Mouse (Mus musculus): ENCODE data around the gene Eps8l3. TPM values are rescaled to one million over a fixed set of nuclear protein-coding genes. Genes with fewer than 3 reads are reported as not detected.

Eps8l3 gene
- polyA plus RNA-seq, 2 experiments = 0.02 TPM; not detected in 1

- H3K27me3 ChIP-seq (ENCODE audit: control insufficient read depth, insufficient read depth, low read length) = no peaks in the 10 kb centered on the region
- TF ChIP-seq CTCF (IDR thresholded peaks at IDR 0.05; ENCODE audit: low read depth) = no peak
- no peak for TF ChIP-seq EP300 (IDR thresholded peaks at IDR 0.05; ENCODE audit: low read depth)
- H3K4me2 ChIP-seq (ENCODE audit: low read depth) = no peak overlapping the region
- WGBS (ENCODE audit: insufficient replicate concordance) = 51% methylated on average over 10 of the region's 10 CpGs
- H3K36me3 ChIP-seq (replicated peaks; ENCODE audit: control insufficient read depth, insufficient read depth, low read depth) = no peaks in the 10 kb centered on the region
- no peaks in the 10 kb centered on the region for H3K4me1 ChIP-seq (replicated peaks; ENCODE audit: control insufficient read depth in 2 of 2, insufficient read depth in 2 of 2, low read length in 1 of 2)
- no peak overlapping the region for H3K4me3 ChIP-seq (ENCODE audit: insufficient read depth in 1 of 2, low read depth in 2 of 2, low read length in 2 of 2)
- no peak for DNase-seq (ENCODE audit: low read depth in 3 of 3, low spot score in 3 of 3)
- no peaks in the 10 kb centered on the region for H3K9me3 ChIP-seq (ENCODE audit: control insufficient read depth, low read length)
- H3K9ac ChIP-seq (replicated peaks) = no peak overlapping the region
- H3K27ac ChIP-seq = no peak overlapping the region
- ATAC-seq (ENCODE audit: insufficient read depth) = no peak
Observed at GRCm38 (mm10) chr3:107831875-107832554, 45.0 kb upstream of the Eps8l3 start.

- no peaks in the 10 kb centered on the region for H3K9me3 ChIP-seq (ENCODE audit: control insufficient read depth, low read length)
- no peak overlapping the region for H3K9ac ChIP-seq (replicated peaks)
- H3K4me1 ChIP-seq (replicated peaks; ENCODE audit: control insufficient read depth in 2 of 2, insufficient read depth in 2 of 2, low read length in 1 of 2) = no peaks in the 10 kb centered on the region
- H3K27ac ChIP-seq = no peak overlapping the region
- ATAC-seq (ENCODE audit: insufficient read depth) (no peak), DNase-seq (ENCODE audit: low read depth in 3 of 3, low spot score in 3 of 3) (no peak)
- H3K27me3 ChIP-seq (ENCODE audit: control insufficient read depth, insufficient read depth, low read length) = no peaks in the 10 kb centered on the region
- 33% methylated on average over 6 of the region's 6 CpGs for WGBS (ENCODE audit: insufficient replicate concordance)
- TF ChIP-seq CTCF (IDR thresholded peaks at IDR 0.05; ENCODE audit: low read depth) (no peak), EP300 (IDR thresholded peaks at IDR 0.05; ENCODE audit: low read depth) (no peak)
- no peak overlapping the region for H3K4me2 ChIP-seq (ENCODE audit: low read depth)
- H3K36me3 ChIP-seq (replicated peaks; ENCODE audit: control insufficient read depth, insufficient read depth, low read depth) = no peaks in the 10 kb centered on the region
- H3K4me3 ChIP-seq (ENCODE audit: insufficient read depth in 1 of 2, low read depth in 2 of 2, low read length in 2 of 2) = no peak overlapping the region
Observed at GRCm38 (mm10) chr3:107832645-107833044, 44.4 kb upstream of the Eps8l3 start.

- Histone ChIP-seq H3K4me3 (ENCODE audit: insufficient read depth in 1 of 2, low read depth in 2 of 2, low read length in 2 of 2) (no peak overlapping the region), H3K27ac (no peak overlapping the region), H3K36me3 (replicated peaks; ENCODE audit: control insufficient read depth, insufficient read depth, low read depth) (no peaks in the 10 kb centered on the region), H3K4me2 (ENCODE audit: low read depth) (no peak overlapping the region), H3K9ac (replicated peaks) (no peak overlapping the region), H3K9me3 (ENCODE audit: control insufficient read depth, low read length) (no peaks in the 10 kb centered on the region), H3K27me3 (ENCODE audit: control insufficient read depth, insufficient read depth, low read length) (no peaks in the 10 kb centered on the region), H3K4me1 (replicated peaks; ENCODE audit: control insufficient read depth in 2 of 2, insufficient read depth in 2 of 2, low read length in 1 of 2) (no peaks in the 10 kb centered on the region)
- no peak for TF ChIP-seq CTCF (IDR thresholded peaks at IDR 0.05; ENCODE audit: low read depth)
- no peak for TF ChIP-seq EP300 (IDR thresholded peaks at IDR 0.05; ENCODE audit: low read depth)
- WGBS (ENCODE audit: insufficient replicate concordance) = 66% methylated on average over 1 of the region's 1 CpGs
- ATAC-seq (ENCODE audit: insufficient read depth) = no peak
- no peak for DNase-seq (ENCODE audit: low read depth in 3 of 3, low spot score in 3 of 3)
Observed at GRCm38 (mm10) chr3:107833370-107833769, 43.7 kb upstream of the Eps8l3 start.

- H3K9me3 ChIP-seq (ENCODE audit: control insufficient read depth, low read length) = no peaks in the 10 kb centered on the region
- H3K4me1 ChIP-seq (replicated peaks; ENCODE audit: control insufficient read depth in 2 of 2, insufficient read depth in 2 of 2, low read length in 1 of 2) = no peaks in the 10 kb centered on the region
- H3K27me3 ChIP-seq (ENCODE audit: control insufficient read depth, insufficient read depth, low read length) = no peaks in the 10 kb centered on the region
- no peak overlapping the region for H3K4me2 ChIP-seq (ENCODE audit: low read depth)
- no peak overlapping the region for H3K4me3 ChIP-seq (ENCODE audit: insufficient read depth in 1 of 2, low read depth in 2 of 2, low read length in 2 of 2)
- DNase-seq (ENCODE audit: low read depth in 3 of 3, low spot score in 3 of 3) = no peak
- no peaks in the 10 kb centered on the region for H3K36me3 ChIP-seq (replicated peaks; ENCODE audit: control insufficient read depth, insufficient read depth, low read depth)
- TF ChIP-seq EP300 (IDR thresholded peaks at IDR 0.05; ENCODE audit: low read depth) (no peak), CTCF (IDR thresholded peaks at IDR 0.05; ENCODE audit: low read depth) (no peak)
- ATAC-seq (ENCODE audit: insufficient read depth) = no peak
- 61% methylated on average over 4 of the region's 4 CpGs for WGBS (ENCODE audit: insufficient replicate concordance)
- H3K27ac ChIP-seq = no peak overlapping the region
- no peak overlapping the region for H3K9ac ChIP-seq (replicated peaks)
Observed at GRCm38 (mm10) chr3:107833872-107834341, 43.1 kb upstream of the Eps8l3 start.

- H3K9me3 ChIP-seq (ENCODE audit: control insufficient read depth, low read length) = no peaks in the 10 kb centered on the region
Observed at GRCm38 (mm10) chr3:107835301-107835700, 41.7 kb upstream of the Eps8l3 start.

More at GRCm38 (mm10) chr3:107835301-107835700, 41.7 kb upstream of the Eps8l3 start:
- Histone ChIP-seq H3K27me3 (ENCODE audit: control insufficient read depth, insufficient read depth, low read length) (no peaks in the 10 kb centered on the region), H3K36me3 (replicated peaks; ENCODE audit: control insufficient read depth, insufficient read depth, low read depth) (no peaks in the 10 kb centered on the region), H3K27ac (no peak overlapping the region), H3K4me3 (ENCODE audit: insufficient read depth in 1 of 2, low read depth in 2 of 2, low read length in 2 of 2) (no peak overlapping the region), H3K4me1 (replicated peaks; ENCODE audit: control insufficient read depth in 2 of 2, insufficient read depth in 2 of 2, low read length in 1 of 2) (no peaks in the 10 kb centered on the region), H3K4me2 (ENCODE audit: low read depth) (no peak overlapping the region), H3K9ac (replicated peaks) (no peak overlapping the region)
- ATAC-seq (ENCODE audit: insufficient read depth) (no peak), DNase-seq (ENCODE audit: low read depth in 3 of 3, low spot score in 3 of 3) (no peak)
- TF ChIP-seq CTCF (IDR thresholded peaks at IDR 0.05; ENCODE audit: low read depth) = no peak
- 76% methylated on average over 5 of the region's 5 CpGs for WGBS (ENCODE audit: insufficient replicate concordance)
